Mouse (Mus musculus): ENCODE measurements around the gene Tspyl1.
"Not testable (repeated sequence)": the region's sequence is repeated elsewhere in the genome, so short reads cannot be mapped to it uniquely, and the experiment has no call there.

The Tspyl1 gene

DNA sequence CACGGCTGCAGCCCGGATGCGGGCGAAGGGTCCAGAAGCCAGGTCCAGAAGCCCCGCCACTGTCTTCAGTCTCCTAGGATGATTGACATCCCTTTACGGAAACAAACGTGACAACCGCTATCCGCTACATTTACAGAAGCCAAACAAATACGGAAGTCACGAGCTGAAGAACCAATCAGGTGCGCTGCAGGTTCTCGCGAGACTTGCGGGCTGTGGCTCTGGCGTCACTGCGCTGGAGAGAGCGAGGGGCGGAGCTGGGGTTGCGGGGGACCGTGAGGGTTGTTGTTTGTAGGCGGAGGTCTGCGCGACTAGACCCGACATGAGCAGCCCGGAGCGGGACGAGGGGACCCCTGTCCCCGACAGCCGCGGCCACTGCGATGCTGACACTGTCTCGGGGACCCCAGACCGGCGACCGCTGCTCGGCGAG, at the start of gene Tspyl1:
Gene Tspyl1, plus strand, starts transcription at position 229 of the 427 bp plus-strand sequence.
- DNase-seq (ENCODE audit: low spot score), result peak; percentile 98

DNA sequence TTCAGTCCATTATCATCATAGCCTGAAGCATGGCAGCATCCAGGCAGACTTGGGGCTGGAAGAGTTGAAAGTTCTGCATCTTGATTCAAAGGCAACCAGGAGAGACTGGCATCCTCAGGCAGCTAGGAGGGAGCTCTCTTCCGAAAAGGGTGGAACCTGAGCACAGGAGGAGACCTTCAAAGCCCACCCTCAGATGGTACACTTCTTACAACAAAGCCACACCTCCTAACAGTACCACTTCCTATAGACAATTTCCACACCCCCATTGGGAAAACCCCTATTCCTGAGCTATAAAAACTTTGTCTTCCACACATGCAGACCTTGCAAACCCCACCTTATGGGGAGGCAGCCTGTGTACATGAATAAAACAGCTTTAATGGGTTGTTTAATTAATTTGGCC, 48.6 kb upstream of the Tspyl1 start:
- no peak for DNase-seq (ENCODE audit: low spot score)

DNA sequence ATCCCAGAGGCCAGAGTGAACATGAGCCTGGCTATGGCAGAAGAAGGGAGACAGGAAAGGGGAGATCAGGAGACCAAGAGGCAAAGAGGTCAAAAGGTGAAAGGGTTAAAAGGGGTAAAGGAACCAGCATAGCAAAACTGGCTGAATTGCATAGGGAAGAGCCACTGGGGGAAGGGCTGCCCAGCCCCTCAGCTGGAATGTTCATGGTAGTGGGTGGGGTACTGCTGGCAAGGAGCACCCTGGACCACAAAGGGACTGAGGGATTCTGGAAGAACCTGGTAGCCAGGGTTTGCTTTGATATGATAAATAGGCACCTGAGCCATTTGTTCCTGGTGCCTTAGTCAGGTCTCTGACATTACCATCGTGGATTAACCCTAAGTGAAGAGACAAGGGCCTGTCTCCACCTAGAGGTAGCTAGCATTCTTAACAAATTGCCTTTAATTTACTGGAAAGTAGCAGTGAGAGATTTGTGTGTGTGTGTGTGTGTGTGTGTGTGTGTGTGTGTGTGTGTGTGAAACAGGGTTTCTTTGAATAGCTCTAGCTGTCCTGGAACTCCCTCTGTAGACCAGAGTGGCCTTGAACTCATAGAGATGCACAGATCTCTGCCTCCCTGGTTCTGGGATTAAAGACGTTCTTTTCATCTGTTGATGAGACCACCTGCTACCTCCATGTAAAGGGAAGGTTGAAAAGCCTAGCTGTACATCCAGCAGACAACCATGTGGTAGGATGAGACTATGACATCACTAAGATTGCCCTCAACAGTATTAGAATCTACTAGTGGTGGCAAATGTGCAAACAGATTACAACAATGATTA, 47.9 kb upstream of the Tspyl1 start:
- DNase-seq (ENCODE audit: low spot score), result no peak

DNA sequence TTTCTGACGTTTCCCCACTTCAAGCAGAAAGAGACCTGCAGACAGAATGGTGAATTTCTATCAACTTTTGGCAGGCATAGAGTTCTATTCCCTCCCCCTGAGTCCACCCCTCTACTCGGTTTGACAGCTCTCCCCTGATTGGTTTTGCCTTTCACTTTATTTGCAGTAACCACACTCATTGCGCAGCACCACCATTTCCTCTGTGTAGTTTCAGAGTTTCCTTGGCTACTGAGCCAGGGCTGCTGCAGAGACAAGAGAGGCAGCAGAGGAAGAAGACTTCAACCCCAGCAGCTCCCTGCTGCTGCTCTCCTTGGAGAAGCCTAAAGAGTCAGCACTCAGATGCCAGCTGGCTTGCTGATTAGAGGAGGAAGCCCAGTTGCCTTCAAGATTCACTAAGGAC, 46.6 kb upstream of the Tspyl1 start:
- DNase-seq (ENCODE audit: low spot score), result no peak

DNA sequence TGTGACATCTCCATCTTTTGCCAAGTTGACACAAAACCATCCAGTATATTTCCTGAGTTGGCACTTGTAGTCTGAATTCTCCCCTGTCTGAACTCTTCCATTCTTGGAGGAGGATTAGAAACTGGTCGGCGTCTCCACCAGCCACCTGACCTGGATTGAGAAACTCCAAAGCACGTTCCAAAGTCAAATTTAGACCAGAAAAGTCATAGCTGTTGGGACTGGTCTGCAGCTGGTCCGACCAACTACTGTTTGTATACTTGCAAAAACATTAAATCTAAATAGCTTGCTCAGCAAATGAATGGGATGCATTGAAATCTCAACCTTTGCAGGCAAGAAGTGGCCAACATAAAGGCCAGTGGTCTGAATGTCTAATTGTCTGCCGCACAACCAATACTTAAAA, 45.4 kb upstream of the Tspyl1 start:
- DNase-seq (ENCODE audit: low spot score), result no peak

GRCm38 (mm10) chr10:34238536-34238935, 43.5 kb upstream of the Tspyl1 start:
- DNase-seq (ENCODE audit: low spot score), result peak; percentile 52

GRCm38 (mm10) chr10:34244745-34245144, 37.2 kb upstream of the Tspyl1 start:
- DNase-seq (ENCODE audit: low spot score), result no peak

GRCm38 (mm10) chr10:34246106-34246505, 35.9 kb upstream of the Tspyl1 start:
- no peak for DNase-seq (ENCODE audit: low spot score)

- DNase-seq (ENCODE audit: low spot score), result no peak
Measured at GRCm38 (mm10) chr10:34247757-34248156, 34.2 kb upstream of the Tspyl1 start.

- no peak for DNase-seq (ENCODE audit: low spot score)
Measured at GRCm38 (mm10) chr10:34249594-34249993, 32.4 kb upstream of the Tspyl1 start.

DNA sequence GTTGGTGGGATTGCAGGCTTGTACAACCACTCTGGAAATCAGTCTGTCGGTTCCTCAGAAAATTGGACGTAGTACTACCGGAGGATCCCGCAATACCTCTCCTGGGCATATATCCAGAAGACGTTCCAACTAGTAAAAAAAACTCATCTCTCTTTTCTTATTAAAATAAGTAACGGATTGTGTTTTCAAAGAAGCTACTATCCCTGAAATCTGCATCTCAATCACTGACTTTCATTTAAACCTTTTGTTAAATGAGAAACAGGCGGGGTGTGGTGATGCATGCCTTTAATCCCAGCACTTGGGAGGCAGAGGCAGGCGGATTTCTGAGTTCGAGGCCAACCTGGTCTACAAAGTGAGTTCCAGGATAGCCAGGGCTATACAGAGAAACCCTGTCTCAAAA, 29.2 kb upstream of the Tspyl1 start:
- DNase-seq (ENCODE audit: low spot score), result not testable (repeated sequence)

- no peak for DNase-seq (ENCODE audit: low spot score)
Measured at GRCm38 (mm10) chr10:34265106-34265505, 16.9 kb upstream of the Tspyl1 start.

DNA sequence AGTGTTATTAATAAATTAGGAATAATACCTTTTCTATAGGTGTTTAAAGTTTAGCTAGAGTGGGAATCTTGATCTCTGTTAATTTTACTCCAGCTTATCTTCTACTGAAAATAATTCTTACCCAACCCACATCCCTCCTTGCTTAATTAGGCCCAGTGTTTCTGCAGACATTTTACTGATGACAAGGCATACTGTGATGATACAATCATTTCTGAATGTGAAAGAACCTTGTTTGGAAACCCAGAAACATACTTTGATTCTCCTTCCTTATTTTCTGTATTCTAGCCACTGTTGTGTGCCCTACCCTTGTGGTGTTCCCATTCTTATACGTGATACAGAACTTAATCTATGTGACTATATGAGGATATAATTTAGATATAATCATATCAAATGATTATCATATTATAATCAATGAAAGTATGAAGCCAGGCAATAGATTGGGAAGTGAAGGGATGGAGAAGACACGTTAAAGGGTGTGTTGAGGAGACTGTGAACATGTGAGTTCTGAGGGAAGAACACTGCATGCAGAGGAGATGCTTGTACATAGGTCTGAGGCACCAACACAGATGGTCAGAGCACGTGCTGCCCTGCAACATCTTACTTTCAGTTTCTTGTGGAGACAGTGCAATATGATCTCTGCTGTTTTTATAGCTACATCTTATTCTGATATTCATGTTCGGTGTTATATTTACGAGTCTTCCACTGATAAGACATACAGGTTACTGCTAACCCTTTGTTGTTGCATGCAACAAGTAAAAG, 14.5 kb upstream of the Tspyl1 start:
- DNase-seq (ENCODE audit: low spot score), result no peak

- DNase-seq (ENCODE audit: low spot score), result no peak
Measured at GRCm38 (mm10) chr10:34271681-34272080, 10.3 kb upstream of the Tspyl1 start.

DNA sequence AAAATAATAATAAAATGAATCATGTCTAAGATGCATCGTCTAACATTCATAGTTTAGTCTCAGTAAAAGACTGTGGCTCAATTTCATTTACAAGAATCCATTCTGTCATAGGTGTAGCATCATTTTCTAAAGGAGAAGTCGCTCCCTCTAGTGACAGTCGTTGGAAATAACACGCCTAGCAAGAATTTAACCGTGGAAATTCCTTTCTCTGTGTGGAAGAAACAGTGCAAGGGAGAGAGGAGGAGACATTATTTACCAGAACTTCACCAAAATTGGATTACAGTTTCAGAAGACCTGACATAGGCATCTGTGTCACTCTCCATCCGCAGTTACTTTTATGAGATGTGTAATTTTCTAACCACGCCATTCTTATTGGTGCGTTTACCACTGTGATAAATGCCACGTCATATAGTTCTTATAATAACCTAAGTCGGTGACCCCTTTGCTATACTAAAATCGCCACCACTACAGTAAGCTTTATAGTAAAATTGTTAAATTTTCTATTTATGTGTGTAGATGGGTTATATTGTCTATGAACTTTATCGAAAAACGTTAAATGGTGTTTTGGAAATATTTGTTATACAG, 1.3 kb upstream of the Tspyl1 start:
- peak; percentile 77 for DNase-seq (ENCODE audit: low spot score)

- peak; percentile 45 for DNase-seq (ENCODE audit: low spot score)
Measured at GRCm38 (mm10) chr10:34281211-34281961, 604 bp upstream of the Tspyl1 start.

DNA sequence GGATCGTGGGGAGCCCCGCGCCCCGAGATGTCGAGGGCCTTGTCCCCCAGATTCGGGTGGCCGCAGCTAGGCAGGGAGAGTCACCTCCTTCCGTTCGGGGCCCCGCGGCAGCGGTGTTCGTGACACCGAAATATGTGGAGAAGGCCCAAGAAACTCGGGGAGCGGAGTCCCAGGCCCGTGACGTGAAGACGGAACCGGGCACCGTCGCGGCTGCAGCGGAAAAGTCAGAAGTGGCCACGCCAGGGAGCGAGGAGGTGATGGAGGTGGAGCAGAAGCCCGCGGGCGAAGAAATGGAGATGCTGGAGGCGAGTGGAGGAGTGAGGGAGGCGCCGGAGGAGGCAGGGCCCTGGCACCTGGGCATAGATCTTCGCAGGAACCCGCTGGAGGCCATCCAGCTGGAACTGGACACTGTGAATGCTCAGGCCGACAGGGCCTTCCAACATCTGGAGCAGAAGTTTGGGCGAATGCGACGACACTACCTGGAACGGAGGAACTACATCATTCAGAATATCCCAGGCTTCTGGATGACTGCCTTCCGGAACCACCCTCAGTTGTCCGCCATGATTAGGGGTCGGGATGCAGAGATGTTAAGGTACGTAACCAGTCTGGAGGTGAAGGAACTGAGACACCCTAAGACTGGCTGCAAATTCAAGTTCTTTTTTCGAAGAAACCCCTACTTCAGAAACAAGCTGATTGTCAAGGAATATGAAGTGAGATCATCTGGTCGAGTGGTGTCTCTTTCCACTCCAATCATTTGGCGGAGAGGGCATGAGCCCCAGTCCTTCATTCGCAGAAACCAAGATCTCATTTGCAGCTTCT, 639 bp downstream of the Tspyl1 start:
- peak; percentile 26 for DNase-seq (ENCODE audit: low spot score)

DNA sequence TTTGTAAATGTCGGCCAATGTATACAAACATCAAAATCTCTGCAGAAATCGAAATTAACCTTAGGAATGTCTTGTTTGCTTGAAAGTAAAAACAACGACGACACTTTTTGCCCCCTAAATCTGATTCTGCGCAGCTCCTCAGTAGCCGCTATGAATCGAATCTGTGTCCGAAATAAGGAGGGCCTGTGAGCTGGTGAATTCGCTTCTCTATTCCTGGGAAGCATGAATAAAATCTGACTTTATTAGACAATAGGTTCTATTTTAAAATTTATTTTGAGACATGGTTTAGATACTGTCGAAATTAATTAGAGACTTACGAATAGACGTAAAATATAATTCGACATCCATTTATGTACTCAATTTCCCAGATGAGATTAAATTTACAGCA, 14.9 kb downstream of the Tspyl1 start:
- DNase-seq (ENCODE audit: low spot score), result no peak

GRCm38 (mm10) chr10:34297299-34297979, 15.4 kb downstream of the Tspyl1 start, which contains the start of gene Tspyl4:
TSS of gene Tspyl4 (plus strand) at chr10:34297442.
- DNase-seq (ENCODE audit: low spot score), result peak; percentile 82

DNA sequence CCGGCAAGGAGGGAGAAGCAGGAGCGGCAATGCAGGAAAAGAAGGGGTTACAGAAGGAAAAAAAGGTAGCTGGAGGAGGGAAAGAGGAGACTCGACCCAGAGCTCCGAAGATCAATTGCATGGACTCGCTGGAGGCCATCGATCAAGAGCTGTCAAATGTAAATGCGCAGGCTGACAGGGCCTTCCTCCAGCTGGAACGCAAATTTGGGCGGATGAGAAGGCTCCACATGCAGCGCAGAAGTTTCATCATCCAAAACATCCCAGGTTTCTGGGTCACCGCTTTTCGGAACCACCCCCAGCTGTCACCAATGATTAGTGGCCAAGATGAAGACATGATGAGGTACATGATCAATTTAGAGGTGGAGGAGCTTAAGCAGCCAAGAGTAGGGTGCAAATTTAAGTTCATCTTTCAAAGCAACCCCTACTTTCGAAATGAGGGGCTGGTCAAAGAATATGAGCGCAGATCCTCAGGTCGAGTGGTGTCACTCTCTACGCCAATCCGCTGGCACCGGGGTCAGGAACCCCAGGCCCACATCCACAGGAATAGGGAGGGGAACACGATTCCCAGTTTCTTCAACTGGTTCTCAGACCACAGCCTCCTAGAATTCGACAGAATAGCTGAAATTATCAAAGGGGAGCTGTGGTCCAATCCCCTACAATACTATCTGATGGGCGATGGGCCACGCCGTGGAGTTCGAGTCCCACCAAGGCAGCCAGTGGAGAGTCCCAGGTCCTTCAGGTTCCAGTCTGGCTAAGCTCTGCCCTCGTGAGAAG, 16.2 kb downstream of the Tspyl1 start:
- DNase-seq (ENCODE audit: low spot score), result no peak

All from c-Kit-positive CD71-positive TER-119-positive erythroid progenitor cells, embryonic 14.5 days (primary cell).